Comparison of ENCODE assay signal across 11 mouse cellular contexts in the genomic region with DNA sequence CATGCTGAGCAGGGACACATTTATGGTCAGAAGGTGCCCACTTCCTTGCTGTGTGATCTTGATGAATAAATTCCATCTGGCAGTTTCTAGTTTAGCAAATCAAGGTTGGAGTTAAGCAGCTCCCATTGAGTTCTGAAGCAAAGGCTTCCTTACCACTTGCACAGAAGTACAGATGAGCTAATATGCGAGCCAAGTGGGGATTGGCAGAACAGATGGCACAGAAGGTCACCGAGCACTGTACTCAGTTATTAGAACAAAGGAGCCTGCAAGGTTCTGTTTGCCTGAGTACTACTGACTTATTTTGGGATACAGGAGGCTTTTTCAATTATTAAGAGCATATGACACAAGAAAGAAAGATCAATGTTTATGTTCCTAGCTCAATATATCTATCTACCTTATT.
DNase-seq lines count a peak whose midpoint lies in the region.
"Had no signal": no experiment of that assay in that cellular context is flagged by ENCODE, and none has a peak within 500 bp of the region (broad histone marks: within the 10 kb centered on the region; RNA-seq: fewer than 3 reads in every experiment).

No protein-coding gene starts in this region.

- peak; percentile 19 for DNase-seq in adrenal gland, postnatal 10 days
- no peak for DNase-seq in adrenal gland, postnatal 4 days (ENCODE audit: low spot score in 2 of 2)
- peak; percentile 40 for DNase-seq in layer of hippocampus, adult 11-12 months (ENCODE audit: low spot score)
- DNase-seq in layer of hippocampus, postnatal 10 days (ENCODE audit: low spot score in 2 of 2): no peak
- DNase-seq in cerebellum, adult 9-10 months: peak; percentile 92
- peak; percentile 68 for DNase-seq in layer of hippocampus, adult 9-11 months
- no peak for DNase-seq in T-cell, adult 2 months (ENCODE audit: low spot score)
- DNase-seq in right cerebral cortex, postnatal 14 days: no peak
- DNase-seq: heart, postnatal 36 days; kidney, postnatal 25 days; right cerebral cortex, postnatal 4 days had no signal

Comparison
In these comparisons a context has a peak if more than half of its experiments do, and no peak if none do; other contexts are left out.
1. DNase-seq: peak in adrenal gland, postnatal 10 days (single experiment), layer of hippocampus, adult 11-12 months (single experiment), cerebellum, adult 9-10 months (single experiment) and layer of hippocampus, adult 9-11 months (single experiment); none in adrenal gland, postnatal 4 days (0 of 2), layer of hippocampus, postnatal 10 days (0 of 2), T-cell, adult 2 months (single experiment) and right cerebral cortex, postnatal 14 days (single experiment).